Mouse (Mus musculus): ENCODE measurements at regions not wholly inside any gene's neighbourhood (a gene's known extent, or its start where the extent isn't known, plus 50 kb on each side); places are given as distances from the start of the nearest gene placed in this dataset.

GRCm38 (mm10) chr8:116264078-116264477, 240.7 kb upstream of the Dynlrb2 start:
- TF ChIP-seq POLR2A (IDR thresholded peaks at IDR 0.05; ENCODE audit: control insufficient read depth, low read depth, low read length) (no peak), CTCF (IDR thresholded peaks at IDR 0.05; ENCODE audit: control insufficient read depth, insufficient read depth, insufficient replicate concordance, low read depth, low read length) (no peak)
